Mouse (Mus musculus) forebrain, embryonic 14.5 days (tissue): ENCODE results near the gene Fos. TPM values are rescaled to one million over a fixed set of nuclear protein-coding genes. Genes with fewer than 3 reads are reported as not detected.
"Not testable (repeated sequence)": the region's sequence is repeated elsewhere in the genome, so short reads cannot be mapped to it uniquely, and the experiment has no call there.

Source experiments
- ATAC-seq: fragments of 200-750 bp; cut with Nextera tagmentation; 2 replicates; pipeline ENCODE4 v1.8.0; 2017; ENCODE audit warnings: mild to moderate bottlenecking, moderate library complexity
- DNase-seq: peaks from one replicate; pipeline ENCODE4 v3.0.0-alpha.2; 2015; ENCODE audit warnings: low spot score
- H3K27ac ChIP-seq: fragments of 300-500 bp; sonication (generic); 2 replicates; pipeline ENCODE4 v1.5.1; 2014; ENCODE audit warnings: low read depth, mild to moderate bottlenecking, control low read depth, low read length, moderate library complexity
- H3K27me3 ChIP-seq: fragments of 300-500 bp; sonication (generic); replicated peaks from 2 replicates; pipeline ENCODE4 v1.6.1; 2014; ENCODE audit warnings: low read length, control low read depth, mixed read lengths; ENCODE audit not compliant: control insufficient read depth, insufficient read depth
- H3K36me3 ChIP-seq: fragments of 300-500 bp; sonication (generic); 2 replicates; pipeline ENCODE4 v1.6.1; 2014; ENCODE audit warnings: low read length, control low read depth; ENCODE audit not compliant: control insufficient read depth, insufficient read depth
- H3K4me1 ChIP-seq: fragments of 300-500 bp; sonication (generic); 2 replicates; pipeline ENCODE4 v1.6.1; 2014; ENCODE audit warnings: antibody characterized with exemption, low read length, control low read depth; ENCODE audit not compliant: control insufficient read depth, insufficient read depth
- H3K4me2 ChIP-seq: fragments of 300-500 bp; sonication (generic); 2 replicates; pipeline ENCODE4 v1.6.1; 2014; ENCODE audit warnings: mild to moderate bottlenecking, control low read depth, low read length
- H3K4me3 ChIP-seq: fragments of 300-500 bp; sonication (generic); 2 replicates; pipeline ENCODE4 v1.5.1; 2014; ENCODE audit warnings: low read depth, low read length, control low read depth
- H3K9ac ChIP-seq: fragments of 300-500 bp; sonication (generic); 2 replicates; pipeline ENCODE4 v1.6.1; 2014; ENCODE audit warnings: mild to moderate bottlenecking, low read length, control low read depth, moderate library complexity
- H3K9me3 ChIP-seq: fragments of 300-500 bp; sonication (generic); replicated peaks from 2 replicates; pipeline ENCODE4 v1.6.1; 2016; ENCODE audit warnings: low read length, control low read depth, mixed read lengths; ENCODE audit not compliant: control insufficient read depth
- WGBS: fragments of 180-500 bp; shearing (Covaris S2); extraction: QIAGEN DNeasy Blood & Tissue Kit; methylation state at CpG from one replicate; pipeline ENCODE4 v1.1.7; 2014; 5-methylcytosine and 5-hydroxymethylcytosine counted together
- polyA plus RNA-seq: library from polyadenylated mRNA; unstranded; fragments of >200 nt; fragmentation: Nextera tagmentation; extraction: Ambion mirVana; gene quantifications from 2 replicates; pipeline ENCODE4 v1.2.1, GENCODE M21; 2014

Gene Fos
- polyA plus RNA-seq, 1 experiment from 2014 or later = 1.2 TPM

- Histone ChIP-seq H3K4me2 (no peak overlapping the region), H3K27me3 (no peaks in the 10 kb centered on the region), H3K4me1 (no peaks in the 10 kb centered on the region; the same call in none of the 2 replicates), H3K4me3 (no peak overlapping the region), H3K27ac (no peak overlapping the region), H3K9me3 (no peaks in the 10 kb centered on the region), H3K36me3 (no peaks in the 10 kb centered on the region), H3K9ac (no peak overlapping the region)
- ATAC-seq = no peak
- 84% methylated on average over 7 of the region's 7 CpGs for WGBS
- DNase-seq = no peak
Observed at GRCm38 (mm10) chr12:85522631-85523388, 49.1 kb downstream of the Fos start.

- H3K4me2 ChIP-seq = no peak overlapping the region
- H3K36me3 ChIP-seq = no peaks in the 10 kb centered on the region
- H3K27ac ChIP-seq = no peak overlapping the region
- H3K4me3 ChIP-seq = no peak overlapping the region
- no peaks in the 10 kb centered on the region for H3K27me3 ChIP-seq
- H3K9me3 ChIP-seq = no peaks in the 10 kb centered on the region
- DNase-seq = no peak
- no peak overlapping the region for H3K9ac ChIP-seq
- WGBS = 58% methylated on average over 14 of the region's 14 CpGs
- H3K4me1 ChIP-seq = no peaks in the 10 kb centered on the region; the same call in none of the 2 replicates
- no peak for ATAC-seq
Observed at GRCm38 (mm10) chr12:85523421-85524192, 49.9 kb downstream of the Fos start.

GRCm38 (mm10) chr12:85524193-85524858 lies 50.6 kb downstream of the Fos start:
- no peaks in the 10 kb centered on the region for H3K36me3 ChIP-seq
- no peaks in the 10 kb centered on the region for H3K9me3 ChIP-seq
- ATAC-seq = peak; percentile 26; the same call in 1 of the 2 replicates
- H3K4me2 ChIP-seq = no peak overlapping the region
- H3K4me3 ChIP-seq = no peak overlapping the region
- no peak overlapping the region for H3K9ac ChIP-seq
- H3K27me3 ChIP-seq = no peaks in the 10 kb centered on the region
- H3K4me1 ChIP-seq = no peaks in the 10 kb centered on the region; the same call in none of the 2 replicates
- peak overlapping the region; percentile 44; the same call in 1 of the 2 replicates for H3K27ac ChIP-seq
- 36% methylated on average over 8 of the region's 8 CpGs for WGBS
- DNase-seq = peak; percentile 53

GRCm38 (mm10) chr12:85524859-85525495 lies 51.3 kb downstream of the Fos start:
- peak overlapping the region; percentile 44; the same call in 1 of the 2 replicates for H3K27ac ChIP-seq
- WGBS = 51% methylated on average over 11 of the region's 11 CpGs
- not testable (repeated sequence) for H3K4me2 ChIP-seq, H3K4me3 ChIP-seq, DNase-seq, H3K9ac ChIP-seq, H3K4me1 ChIP-seq, H3K9me3 ChIP-seq, H3K27me3 ChIP-seq, H3K36me3 ChIP-seq, ATAC-seq

Other genes starting within 250 kb of the Fos start
- gene Mlh3, start 203.3 kb upstream of the Fos start, polyA plus RNA-seq = 9.0 and 11.1 TPM in 2 replicates
- 60.3 and 65.9 TPM in 2 replicates for gene Acyp1, start 185.5 kb upstream of the Fos start, polyA plus RNA-seq
- gene Zc2hc1c, start 185.3 kb upstream of the Fos start, polyA plus RNA-seq = 0.95 and 1.4 TPM in 2 replicates
- 9.5 and 10.4 TPM in 2 replicates for gene Nek9, start 134.5 kb upstream of the Fos start, polyA plus RNA-seq
- gene Tmed10, start 99.0 kb upstream of the Fos start, polyA plus RNA-seq = 194 and 212 TPM in 2 replicates
- 0.24 TPM in 1 of 2 replicates, not detected in the other for gene Jdp2, start 125.1 kb downstream of the Fos start, polyA plus RNA-seq
- gene Batf, start 212.8 kb downstream of the Fos start, polyA plus RNA-seq = 0.94 and 1.5 TPM in 2 replicates